Mouse (Mus musculus): Measurements from ENCODE around the gene Rgs12.

Rgs12 gene

DNA sequence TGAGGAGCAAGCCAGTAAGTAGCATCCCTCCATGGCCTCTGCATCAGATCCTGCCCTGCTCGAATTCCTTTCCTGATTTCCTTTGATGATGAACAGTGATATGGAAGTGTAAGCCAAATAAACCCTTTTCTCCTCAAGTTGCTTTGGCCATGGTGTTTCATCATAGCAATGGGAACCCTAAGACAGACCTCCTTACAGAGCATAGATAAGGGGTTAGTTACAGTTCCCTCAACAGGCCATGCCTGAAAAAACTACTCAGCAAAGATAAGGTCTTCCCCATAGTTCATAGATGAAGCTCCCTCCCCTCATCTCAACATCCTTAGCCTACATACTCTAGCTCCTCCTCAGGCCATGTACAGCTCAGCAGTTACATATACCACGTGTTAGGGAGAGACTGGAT, 35.7 kb downstream of the Rgs12 start:
- DNase-seq = no peak

DNA sequence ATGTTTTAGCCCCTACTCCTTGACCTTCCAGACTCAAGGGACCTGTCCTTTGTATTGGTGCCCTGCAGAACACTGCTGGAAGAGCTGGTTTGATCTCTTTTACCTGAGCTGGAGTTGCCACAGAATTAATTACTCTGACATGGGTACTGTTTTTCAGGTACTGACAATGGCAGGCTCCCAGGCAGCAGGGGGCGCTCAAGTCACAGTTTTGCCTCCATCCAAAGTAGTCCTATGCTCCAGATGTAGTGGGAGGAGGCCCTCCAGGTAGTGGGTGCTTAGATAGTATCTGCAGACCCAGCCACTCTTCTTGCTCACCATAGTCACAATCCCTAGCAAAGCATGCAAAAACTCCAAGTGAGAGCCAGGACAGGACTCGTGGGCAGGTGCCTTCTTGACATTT, 36.6 kb downstream of the Rgs12 start:
- DNase-seq = peak; percentile 79 to 87

DNA sequence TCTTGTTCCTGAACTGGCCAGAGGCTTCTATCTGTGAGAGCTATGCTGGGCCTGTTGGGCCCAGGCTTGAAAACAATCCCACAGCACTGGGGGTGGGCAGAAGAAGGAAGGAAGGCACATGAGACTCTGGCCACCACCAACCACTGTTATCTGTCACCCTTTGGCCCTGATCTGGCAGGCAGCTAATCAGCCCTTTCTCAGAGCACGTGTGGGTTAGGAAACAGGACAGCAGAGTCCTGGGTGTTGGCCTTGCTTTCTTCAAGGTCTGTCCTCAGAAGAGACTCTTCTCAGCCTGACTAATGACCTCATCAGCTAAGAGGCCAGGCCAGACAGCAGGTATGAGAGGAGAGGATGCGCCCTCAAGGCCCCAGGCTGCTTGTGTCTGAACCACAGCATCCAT, 38.2 kb downstream of the Rgs12 start:
- DNase-seq = no peak

DNA sequence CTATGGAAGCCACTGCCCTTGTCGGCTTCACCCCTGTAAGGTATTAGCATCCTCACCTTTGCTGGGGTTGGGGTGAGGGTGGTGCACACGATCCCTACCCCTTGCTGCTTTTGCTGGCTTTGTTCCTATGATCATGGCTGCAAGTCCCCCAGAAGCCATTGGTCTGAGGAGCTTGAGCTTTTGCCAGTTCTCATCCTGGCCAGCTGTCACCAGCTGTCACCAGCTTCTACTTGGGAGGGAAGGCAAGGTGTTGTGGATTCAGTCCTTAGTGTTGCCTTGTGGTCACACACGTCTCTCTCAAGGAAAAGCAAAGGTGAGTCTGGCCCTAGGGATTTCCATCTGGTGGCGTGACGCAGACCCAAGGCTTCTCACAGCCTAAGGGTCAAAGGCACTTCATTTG, 39.4 kb downstream of the Rgs12 start:
- no peak for DNase-seq

DNA sequence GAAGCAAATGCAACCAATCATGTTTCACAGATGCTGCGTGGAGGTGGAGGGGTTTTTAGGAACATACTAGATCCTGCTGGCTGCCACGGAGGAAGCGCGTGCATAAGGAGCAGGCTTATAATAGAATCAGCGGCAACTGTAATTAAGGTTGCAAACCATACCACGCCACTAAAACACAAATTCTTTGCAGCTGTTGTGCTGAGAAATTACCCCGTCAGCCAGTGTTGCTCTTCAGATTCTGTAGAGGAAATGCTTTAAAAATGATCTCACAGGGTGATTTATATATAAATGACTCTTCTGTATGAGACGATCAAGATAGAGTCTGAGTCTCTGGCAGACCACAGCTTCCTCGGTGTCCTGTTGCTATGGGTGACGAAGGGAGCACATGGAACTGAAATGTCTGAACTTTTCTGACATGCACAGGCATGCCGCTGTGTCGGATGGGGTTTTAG, 40.1 kb downstream of the Rgs12 start:
- DNase-seq = no peak

DNA sequence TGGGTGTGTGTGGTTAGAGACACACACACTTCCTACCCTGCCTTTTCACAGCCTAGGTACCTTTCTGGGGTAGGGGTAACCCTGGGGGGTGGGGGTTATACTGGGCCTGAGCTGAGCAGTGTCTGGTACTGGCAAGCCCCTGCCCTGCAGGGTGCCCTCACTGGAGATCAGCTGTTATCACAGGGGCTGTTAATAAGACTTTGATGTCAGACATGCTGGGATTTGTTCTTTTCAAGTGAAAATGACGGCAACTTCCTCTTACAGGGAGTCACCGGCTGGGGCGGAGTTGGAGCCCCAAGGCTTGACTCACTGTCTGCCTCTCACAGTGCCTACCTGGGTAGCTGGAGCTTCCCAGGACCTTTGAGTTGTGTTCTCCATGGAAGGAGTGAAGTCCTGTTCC, 49.5 kb downstream of the Rgs12 start:
- DNase-seq = no peak

DNA sequence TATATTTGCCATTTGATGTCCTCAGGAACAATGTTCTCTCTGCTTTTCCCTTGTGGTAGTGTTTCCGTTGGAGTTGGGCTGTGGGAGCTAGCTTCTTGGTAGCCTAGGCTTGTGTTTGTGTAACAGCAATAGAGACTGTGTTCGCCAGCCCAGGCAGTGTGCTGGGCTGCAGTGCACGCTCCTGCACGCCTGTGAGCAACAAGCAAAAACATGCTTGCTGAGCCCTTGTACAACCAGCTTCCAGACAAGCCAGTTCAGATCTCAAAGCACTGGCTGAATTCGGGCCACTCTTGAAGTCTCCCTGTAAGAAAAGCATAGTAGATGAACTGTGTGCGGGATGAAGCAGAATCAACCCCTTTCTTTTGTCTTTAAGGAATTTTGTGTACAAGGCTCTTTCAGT, 50.0 kb downstream of the Rgs12 start:
- no peak for DNase-seq

DNA sequence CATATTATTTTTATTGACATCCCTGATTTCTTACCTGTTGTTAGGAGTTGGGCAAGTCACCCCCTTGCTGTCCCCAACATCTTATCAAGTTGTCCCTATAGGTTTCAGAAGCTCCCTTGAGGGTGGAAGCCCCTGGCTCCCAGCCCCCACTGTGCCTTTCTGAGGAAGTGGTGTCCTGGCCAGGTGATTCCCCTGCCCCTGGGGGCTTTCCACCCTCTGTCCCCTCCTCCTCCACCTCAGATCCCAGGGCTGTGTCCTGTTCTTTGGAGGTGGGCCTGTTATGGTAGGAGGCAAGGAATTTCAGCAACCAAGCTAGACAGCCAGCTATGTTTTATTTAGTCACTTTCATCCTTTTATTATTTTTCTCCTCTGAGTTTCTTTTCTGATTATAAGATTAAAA, 51.1 kb downstream of the Rgs12 start:
- no peak for DNase-seq

DNA sequence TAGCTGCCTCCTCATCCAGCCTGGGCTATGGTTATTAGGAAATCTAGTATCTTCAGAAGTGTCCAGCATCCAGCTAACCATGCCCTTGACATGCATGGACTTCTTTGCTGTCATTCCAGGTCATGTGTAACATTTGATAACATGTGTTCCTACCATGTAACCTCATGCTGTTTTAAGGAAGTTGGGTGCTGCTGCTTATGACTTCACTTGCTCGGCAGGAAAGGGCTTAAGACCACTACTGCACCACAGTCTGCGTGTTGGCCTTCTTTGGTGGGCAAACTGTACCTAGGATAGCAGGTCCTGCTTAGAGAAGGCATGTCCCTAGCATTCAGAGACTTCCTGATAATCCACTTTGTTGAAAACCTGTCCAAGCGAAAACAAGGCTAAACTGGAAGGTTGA, 51.9 kb downstream of the Rgs12 start:
- no peak for DNase-seq

DNA sequence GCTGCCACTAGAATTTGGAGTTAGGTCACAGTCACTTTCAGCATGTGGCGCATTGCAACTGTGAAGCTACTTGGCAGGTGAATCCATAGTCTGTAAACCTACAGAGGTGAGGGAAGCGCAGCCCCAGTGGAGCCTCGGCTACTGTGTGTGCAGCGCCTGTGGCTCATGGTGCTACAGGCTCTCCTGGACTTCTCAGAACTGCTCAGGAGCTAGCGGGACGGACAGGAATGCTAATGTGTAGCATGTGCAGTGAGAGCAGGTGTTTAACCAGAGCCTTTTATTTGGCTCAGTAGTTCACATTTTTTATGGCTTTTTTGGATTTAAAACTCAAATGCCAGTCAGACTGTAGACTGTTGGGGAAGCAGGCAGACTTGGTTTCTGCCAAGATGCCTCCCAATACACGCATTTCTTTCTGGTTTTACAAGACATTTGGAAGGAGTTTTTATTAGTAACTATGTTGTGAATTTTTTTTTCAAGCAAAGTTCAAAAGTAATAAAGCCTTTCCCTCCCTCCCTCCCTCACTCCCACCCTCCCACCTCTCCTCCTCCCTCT, 54.4 kb downstream of the Rgs12 start:
- DNase-seq = no peak

DNA sequence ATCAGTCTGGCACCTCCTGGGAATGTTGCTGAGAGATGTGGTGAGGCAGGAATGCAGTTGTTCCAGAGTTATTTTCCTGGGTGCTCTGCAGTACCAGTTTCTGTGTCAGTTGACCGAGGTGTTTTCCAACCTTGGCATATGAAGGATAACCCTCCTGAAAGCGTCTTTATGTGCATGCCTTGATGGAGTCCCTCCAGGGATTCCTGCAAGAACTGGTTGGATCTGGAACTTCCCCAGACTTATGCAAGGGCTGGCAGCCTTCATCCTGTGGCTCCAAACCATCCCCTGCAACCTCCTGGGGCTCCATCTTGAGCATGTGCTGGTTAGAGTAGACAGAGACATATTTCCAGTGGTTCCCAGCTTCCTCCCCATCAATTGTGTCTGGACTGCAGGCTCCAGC, 55.5 kb downstream of the Rgs12 start:
- DNase-seq = no peak

DNA sequence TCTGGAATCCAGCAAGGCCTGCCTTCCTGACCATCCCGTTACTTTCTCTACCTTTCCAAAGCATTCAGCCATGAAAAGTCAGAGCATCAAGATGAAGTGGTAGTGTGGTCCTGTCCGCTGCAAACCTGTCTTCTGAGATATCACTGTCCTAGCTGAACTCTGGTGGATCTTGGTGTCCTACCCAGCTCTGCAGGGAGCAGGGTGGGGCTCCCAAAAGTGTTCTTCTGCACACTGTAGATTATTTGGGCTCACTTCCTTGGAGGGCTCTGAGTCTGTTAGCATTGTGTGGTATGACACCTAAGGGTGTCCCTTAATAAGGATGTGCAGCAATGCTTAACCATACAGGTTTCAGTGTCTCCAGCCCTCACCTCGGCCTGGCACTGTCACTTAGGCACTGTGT, 56.4 kb downstream of the Rgs12 start:
- DNase-seq = no peak

DNA sequence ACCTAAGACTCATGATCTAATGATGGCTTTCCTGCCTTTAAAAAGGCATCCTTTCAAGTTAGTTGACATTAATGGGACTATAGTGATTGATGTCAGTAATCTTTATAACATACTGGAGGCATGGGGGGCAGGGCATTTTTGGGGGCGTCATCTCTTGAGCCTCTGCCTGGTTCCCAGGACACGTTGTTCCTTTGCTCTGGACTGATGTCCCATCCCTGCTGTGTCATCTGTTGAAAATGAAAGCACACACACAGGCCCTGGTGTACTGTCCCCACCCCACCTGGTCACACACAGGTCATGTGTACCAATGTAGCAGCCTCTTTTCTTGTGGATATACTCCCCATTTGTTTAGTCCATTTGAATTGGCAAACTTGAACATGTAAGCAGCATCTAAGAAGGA, 57.4 kb downstream of the Rgs12 start:
- DNase-seq = no peak

DNA sequence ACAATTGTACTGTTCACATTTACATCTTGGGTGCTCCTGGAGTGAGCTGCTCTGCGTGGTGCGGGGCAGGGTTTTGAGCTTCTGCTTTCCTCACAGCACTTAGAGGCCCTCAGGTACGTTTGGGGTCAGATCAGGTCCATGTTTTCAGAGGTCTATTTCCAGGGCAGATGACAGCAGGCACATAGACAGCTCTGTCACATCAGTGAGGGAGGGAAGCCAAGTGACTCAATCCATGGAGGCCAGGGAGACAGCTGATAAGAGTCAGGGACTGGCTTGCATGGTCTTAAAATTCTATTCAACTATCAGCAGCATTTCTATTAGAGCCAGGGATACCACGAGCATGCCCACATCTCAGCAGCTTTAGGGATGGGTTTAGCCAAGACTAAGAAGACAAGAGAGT, 59.9 kb downstream of the Rgs12 start:
- DNase-seq = no peak

DNA sequence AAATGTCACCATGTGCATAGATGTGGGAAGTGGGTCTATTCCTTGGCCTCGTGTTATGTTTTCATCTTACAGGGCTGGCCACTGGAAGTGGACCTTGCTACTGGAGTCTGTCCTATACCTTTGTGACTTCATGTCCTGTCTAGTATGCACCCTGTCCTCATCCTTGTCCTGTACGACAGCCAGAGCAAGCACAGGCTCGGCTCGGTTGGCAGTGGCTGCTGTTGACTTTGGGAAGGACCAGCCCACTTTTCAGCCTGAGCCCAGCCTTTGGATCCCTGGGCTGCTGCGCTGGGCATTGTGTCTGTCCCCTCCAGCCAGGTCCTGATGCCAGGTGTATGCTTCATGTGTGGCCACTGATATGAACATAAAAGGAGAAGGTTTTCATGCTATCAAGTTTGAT, 61.4 kb downstream of the Rgs12 start:
- DNase-seq = no peak

DNA sequence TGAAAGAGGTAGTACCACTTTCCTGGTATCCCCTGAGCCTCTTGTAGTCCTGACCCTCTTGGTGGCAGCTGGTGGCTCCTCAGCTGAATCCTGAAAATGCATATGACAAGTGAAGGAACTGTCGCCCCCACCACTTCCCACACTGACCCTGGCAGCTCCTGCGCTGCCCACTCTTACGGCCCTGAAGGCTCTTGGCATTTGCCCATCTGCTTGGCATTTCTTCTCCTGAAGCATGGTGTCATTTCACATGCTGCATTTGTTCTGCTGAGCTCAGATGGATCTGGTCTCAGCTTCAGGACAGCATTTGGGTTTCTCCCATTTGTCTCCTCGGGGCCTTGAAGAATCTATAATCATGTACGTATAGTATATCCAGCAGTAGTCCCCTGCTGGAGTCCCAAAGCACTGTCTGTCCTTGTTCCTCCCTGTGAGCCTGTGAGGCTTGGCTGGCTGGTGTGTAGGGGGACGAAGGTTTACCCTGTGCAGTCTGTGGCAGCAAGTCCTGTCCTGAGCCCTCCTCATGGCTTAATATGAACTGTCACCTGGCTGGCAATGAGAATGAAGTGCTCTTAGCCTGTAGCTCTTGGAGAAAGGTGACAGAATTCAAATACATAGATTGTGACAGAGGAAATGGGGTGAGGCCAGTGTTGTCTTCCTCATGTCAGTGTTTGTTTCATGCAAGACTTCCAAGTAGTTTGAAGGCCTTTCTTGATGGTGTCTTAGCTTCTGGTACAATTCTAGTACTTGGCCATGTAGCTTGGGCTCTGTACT, 62.1 kb downstream of the Rgs12 start:
- no peak for DNase-seq

DNA sequence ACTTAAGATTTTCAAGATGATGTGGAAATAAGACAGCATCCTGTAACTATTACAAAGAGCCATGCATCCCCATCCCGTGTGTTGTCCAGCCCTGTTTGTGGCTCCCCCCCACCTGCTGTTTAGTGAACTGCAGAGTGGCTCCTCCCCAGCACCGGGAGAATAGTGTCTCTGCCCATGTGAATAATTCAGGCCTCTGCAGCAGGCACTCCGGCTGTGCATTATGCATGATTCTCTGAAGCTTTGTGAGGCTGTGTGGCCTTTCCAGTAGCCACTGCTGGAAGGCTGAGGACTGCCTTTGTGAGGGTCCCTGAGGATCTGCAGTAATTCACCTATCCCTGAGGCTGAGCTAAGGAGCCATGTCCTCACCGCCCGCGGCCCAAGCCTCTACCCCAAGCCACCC, 64.8 kb downstream of the Rgs12 start:
- DNase-seq = no peak

DNA sequence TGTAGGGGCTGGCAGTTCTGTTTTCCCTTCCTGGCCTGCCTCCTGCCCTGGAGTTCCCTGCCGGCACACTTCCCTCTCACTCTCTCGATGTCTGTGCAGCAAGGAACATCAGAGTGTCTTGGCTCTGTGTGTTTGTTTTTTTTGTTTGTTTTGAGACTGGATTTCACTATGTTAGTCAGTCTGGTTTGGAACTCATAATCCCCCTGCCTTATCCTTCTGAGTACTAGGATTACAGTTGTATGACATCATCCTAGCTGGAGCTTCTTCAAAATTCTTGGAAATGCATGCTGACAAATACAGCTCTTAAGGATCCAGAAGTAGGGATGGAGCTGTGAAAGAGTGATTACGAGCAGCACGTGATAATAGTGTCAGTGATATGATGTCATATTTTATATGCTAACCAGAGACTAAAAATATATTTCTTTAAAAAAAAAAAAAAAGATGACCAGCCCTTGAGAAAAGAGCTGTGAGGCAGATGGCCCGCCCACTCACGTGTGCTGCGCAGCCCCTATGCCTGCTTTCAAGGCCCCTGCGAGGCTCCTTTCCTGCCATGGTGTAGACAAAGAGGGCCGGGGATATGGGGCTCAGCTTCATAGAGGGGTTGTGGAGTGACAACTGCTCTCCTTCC, 70.5 kb downstream of the Rgs12 start:
- DNase-seq = no peak

DNA sequence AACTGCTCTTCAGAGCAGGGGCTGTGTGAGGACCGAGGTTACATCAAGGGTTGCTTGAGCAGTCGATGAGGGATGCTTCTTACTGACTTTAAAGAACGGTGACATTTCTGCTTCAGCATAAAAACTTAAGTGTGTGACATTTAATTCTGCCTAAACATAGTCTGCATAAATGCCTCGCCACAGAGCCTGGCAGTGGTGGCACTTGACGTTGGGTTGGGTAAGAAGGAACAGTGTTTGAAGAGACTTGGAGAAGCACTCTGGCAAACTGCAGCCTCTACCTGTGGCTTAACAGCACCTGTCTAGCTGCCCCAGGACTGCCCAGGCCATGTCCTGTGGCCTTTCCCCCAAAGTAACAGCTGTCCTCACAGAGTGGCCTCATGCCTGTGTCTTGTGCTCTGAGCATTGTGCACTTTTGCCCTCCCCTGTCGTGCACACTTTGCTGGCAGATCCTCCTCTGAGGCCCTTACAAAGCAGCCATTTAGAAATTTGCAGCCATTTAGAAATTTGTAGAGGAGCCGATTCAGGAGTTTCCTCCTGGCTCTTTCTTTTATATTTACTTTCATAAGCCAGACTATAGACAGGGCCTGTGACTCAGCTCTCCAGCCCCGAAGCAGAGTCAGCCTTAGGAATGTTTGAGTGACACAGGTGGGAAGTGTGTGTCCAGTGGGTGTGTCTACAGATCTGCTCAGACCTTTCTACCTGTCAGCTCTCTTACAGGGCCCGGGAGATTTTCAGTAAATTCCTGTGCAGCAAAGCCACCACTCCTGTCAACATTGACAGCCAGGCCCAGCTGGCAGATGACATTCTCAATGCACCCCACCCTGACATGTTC, 71.4 kb downstream of the Rgs12 start:
- no peak for DNase-seq

DNA sequence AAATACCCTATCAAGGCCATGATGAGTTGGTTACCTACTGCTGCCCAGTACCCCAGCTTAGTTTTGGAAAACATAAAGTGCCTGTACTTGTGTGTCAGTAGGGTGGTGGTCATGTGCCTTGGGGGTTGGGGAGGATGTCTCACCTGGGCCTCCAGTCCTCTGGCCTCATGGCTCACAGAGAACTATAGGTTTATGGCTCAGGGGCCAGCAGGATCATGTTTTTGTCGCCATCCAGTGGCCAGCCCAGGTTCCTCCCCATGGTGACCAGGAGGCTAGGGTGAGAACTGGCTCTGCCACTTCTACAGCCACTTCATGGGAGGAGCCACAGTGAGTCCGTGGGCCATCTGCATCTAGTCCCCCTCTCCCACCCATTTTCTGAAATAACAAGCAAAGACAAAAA, 75.7 kb downstream of the Rgs12 start:
- peak; percentile 52 to 69 for DNase-seq

DNA sequence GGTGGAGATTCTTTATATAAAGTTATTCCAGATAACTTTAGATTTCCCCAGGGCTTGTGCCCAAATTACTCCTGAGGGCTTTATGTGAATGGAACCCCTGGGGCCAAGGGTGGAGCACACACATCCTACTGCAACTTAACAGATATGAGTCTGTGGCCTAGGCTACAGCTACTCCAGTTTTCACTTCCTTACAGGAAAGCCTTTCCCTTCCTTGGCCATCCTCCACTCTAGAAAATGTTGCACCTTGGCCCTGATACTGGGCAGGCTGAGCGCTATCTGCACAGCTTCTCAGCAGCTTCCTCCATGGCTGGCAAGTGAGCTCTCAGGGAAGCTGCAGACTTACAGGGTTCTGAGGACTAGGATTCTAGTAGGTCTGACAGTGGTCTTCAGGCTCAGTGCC, 80.1 kb downstream of the Rgs12 start:
- no peak for DNase-seq

DNA sequence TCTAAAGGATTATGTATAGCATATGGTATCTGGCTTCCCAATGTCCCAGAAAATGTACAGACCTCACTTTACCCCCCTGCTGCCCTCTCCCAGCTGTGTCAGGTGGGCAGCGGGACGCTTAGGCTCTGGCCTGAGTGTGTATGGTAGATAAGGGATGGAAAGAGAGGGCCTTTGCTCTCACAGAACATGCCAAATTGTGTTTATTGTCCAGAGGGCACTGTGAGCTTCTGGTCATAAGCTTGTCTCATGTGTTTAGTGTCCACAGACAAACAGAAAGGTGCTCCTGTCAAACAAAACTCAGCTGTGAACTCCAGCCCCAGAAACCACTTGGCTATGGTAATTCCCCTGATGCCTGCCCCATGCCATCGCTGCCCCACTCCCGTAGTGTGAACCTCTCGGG, 80.5 kb downstream of the Rgs12 start:
- DNase-seq = no peak

DNA sequence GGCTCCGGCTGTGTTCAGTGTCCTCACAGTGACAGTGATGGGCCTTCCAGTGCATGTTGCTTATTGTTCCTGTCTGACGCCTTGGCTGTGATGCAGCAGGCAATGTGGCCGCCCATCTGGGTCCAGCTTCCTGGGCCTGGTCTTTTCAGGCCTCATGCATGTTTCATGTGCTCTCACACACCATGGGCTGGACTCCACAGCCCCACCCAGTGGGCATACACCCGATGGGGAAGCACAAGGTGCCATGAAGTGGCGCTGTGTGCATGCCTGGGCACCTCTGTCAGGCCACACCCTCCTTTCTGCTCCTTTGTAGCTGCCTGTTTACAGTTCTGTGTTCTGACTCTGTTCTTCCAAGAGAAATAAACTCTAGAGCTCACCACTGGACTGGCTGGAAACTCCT, 83.8 kb downstream of the Rgs12 start:
- DNase-seq = no peak

DNA sequence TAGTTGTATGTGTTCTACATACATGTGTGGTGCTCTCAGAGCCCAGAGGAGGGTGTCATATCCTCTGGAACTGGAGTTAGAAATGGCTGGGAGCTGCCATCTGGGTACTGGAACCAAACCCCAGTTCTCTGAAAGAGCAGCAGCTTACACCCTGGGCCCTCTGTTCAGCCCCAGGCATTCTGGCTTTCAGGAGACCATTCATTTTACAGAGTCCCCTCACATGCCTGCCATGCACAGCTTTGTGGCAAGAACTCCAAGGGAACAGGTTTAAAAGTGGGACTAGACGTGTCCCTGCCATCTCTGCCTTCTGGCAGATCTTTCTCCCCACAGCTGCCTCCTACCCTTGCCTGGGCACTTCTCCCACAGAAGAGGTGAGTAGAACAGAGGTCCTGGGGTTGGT, 84.4 kb downstream of the Rgs12 start:
- no peak for DNase-seq

Data from cerebellum, postnatal 25 days (tissue).